Mouse (Mus musculus): ENCODE measurements around the gene Crbn. TPM values are rescaled to one million over a fixed set of nuclear protein-coding genes. Genes with fewer than 3 reads are reported as not detected.

Gene Crbn
- total RNA-seq (2023), result 131 TPM

GRCm38 (mm10) chr6:106799333-106800226 is at the start of gene Crbn:
Crbn (minus strand) TSS chr6:106800077.

GRCm38 (mm10) chr6:106768640-106769289 is 31.1 kb downstream of the Crbn start, which contains the start of gene Trnt1:
Trnt1 (plus strand) TSS chr6:106769120.

GRCm38 (mm10) chr6:106748887-106749388 is 50.9 kb downstream of the Crbn start, which contains the start of gene Il5ra:
Il5ra (minus strand) TSS chr6:106749037.

Other genes starting within 250 kb of the Crbn start
- gene Il5ra, start 51.0 kb downstream of the Crbn start, total RNA-seq (2023), result 1.5 TPM
- gene Trnt1, start 31.0 kb downstream of the Crbn start, total RNA-seq (2023), result 95.2 TPM